Mouse (Mus musculus): ENCODE results near the gene Exosc7.

Exosc7 gene

DNA sequence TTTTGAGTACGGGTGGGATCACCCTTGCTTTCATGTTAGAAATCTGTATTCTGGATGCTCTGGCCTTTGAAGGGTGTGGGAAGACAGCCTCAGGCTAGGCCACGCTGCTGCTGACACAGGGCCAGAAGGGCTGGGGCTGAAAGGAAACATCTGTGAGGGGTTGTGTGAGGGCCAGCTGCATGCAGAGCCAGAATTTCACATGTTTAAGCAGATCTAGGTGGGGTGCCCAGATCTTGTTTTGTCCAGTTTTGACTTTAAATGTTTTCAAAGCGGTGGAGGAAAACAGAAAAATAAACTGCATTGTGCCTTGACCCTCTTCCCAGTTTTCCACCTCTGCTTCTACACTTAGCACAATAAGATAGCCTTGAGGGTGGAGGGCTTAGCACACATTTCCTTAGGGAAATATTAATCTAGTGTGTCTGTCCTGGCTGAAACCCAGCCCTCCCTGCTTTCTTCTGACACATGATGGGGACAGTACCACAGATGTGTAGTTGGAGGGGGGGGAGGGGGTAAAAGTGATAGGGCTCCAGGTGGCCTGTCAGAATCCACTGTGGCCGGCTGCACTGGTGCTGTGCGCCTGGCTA, 26.0 kb downstream of the Exosc7 start:
- DNase-seq (ENCODE audit: low spot score) = peak; percentile 71

DNA sequence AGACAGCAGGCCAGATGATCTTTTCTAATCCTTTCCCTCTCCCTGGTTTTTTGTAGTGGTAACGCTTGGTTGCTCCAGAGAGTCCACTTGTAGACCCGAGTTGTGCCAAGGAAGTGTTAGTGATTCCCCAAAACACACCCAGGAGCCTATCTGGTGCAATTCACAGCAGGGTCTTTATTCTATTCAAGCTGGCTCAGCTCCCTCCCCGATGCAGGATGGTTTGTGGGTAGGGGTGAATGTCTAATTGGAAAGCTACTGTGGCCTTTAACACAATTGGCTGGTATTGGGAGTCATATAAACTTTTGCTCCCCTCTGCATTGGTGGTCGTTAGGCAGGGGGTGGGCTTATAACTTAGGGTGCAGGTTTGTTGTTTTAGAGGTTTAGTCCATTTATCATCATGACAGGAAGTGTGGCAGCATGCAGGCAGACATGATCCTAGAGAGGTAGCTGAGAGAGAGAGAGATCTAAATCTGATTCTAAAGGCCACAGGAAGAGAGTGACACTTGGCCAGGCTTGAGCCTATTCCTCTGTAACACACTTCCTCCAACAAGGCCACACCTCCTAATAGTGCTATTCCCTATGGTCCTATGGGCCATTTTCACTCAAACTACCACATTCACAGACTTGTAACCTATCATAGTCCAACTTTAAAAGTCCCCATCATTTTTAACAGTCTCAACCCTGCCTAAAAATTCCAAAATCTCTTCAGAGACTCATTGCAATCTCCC, 27.0 kb downstream of the Exosc7 start:
- DNase-seq (ENCODE audit: low spot score) = no peak

DNA sequence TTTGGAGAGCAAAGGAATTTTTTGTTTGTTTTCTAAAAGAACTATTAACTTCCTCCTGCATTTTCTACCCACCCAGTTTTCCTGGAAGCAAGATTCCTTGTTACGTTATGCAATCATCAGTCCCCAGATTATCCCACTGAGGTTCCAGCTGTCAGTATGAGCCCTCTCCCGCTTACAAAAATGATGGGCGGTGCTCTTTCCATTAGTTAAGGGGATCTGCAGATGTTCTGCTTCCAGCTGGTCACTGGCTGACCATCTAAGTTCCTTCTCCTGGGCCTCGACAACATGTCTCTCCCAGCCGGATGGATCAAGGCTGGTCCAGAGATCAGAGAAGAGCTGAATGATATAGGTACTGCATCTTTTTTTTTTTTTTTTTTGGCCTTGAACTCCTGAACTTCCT, 35.4 kb downstream of the Exosc7 start:
- peak; percentile 61 for DNase-seq (ENCODE audit: low spot score)

DNA sequence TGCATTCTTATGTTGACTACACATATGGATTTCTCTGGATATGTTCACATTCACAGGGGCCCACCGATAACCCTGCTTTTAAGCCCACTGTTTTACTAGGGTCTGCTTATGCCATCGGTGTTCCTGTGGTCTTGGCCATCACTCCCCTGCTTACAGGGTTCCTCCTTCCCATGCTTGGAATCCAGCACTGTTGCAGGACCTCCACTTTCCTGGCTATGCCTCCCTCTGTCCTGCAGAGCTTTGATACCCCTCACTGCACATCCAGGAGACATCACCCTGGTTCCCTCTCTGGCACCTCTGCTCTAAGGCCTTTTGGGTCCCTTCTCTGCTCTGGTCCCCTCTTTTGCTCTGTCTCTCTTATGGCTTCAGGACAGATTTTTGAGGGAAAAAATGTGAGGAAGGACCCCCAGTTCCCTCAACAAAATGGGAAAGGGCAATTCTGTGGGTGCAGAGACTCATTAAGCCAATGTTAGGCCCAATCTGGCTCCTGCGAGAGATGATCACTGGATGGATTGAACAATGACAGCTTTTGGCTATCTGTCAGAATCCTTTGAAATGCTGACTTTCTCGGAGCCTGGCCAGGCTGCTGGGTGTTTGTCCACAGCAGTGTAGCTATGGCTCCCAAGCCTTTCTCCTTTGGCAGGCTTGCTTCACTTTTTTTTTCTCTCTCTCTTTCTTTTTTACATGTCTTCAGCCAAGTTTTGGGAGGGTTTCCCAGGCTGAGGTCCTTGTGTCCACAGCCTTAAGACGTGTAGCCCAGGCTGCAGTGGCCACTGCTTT, 37.4 kb downstream of the Exosc7 start, which contains the start of gene Clec3b:
Gene Clec3b (plus strand): TSS at position 706 of the 780 bp plus-strand sequence.
- DNase-seq (ENCODE audit: low spot score) = peak; percentile 64

DNA sequence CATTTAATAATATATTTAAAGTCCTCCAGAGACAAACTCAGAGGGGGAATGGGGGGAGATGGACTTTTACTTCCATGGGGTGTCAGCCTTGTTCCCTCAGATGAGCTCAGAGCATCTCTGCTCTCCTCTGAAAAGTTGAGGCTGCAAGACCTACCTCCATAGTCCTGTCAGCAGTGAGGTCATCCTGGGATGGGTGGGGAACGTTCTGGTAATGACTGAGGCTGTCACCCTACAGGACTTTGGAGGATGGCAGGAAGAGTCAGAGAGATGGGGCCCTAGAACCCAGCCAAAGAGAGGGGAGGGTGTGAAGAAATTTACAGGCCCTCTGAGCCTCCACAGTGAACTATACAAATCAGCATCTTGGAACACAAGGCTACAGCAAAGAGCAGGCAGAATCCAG, 38.5 kb downstream of the Exosc7 start:
- DNase-seq (ENCODE audit: low spot score) = no peak

DNA sequence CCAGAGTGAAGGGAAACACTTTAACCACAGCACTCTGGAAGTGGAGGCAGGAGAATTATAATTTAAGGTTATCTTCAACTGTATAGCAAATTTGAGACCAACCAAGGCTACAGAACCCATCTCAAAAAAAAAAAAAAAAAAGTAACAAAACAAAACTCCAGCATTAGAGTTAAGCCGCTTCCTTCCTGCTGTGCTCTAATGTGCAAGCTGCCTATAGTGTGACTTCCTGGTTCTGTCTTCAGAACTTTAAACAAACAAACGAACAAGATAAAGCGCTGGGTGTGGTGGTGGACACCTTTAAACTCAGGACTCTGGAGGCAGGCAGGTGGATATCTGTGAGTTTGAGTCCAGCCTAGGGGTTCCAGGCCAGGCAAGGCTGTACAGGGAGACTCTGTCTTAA, 39.0 kb downstream of the Exosc7 start:
- DNase-seq (ENCODE audit: low spot score) = no peak

DNA sequence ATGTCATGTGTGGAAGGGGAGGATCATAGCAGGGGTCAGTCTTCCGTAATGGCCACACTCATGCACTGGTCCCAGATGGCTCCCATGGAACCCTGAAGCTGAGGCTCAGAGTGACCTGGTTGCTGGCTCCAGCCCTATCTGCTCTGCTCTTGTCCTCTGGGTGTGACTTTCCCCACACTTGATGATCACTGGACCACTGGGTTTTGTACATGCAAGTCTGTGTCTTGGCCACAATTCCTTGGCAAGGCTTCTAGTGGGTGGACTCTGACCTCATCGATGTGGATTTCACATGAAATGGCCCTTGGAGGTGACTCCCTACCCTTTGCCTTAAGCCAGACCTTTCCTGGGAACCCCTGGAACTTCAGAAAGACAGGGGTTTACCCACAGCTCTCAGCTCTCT, 40.1 kb downstream of the Exosc7 start:
- no peak for DNase-seq (ENCODE audit: low spot score)

DNA sequence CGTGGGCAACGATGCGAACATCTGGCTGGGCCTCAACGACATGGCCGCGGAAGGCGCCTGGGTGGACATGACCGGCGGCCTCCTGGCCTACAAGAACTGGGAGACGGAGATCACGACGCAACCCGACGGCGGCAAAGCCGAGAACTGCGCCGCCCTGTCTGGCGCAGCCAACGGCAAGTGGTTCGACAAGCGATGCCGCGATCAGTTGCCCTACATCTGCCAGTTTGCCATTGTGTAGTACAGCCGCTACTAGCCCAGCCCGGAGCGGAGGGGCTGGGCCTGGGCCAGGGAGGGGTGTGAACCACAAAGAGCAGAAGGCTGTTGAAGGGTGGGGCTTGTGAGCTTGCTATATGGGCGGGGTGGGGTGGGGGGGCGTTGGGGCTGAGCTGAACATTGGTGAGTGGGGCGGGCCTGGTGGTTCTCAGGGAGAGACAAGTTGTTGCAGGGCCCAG, 43.9 kb downstream of the Exosc7 start:
- peak; percentile 70 for DNase-seq (ENCODE audit: low spot score)

DNA sequence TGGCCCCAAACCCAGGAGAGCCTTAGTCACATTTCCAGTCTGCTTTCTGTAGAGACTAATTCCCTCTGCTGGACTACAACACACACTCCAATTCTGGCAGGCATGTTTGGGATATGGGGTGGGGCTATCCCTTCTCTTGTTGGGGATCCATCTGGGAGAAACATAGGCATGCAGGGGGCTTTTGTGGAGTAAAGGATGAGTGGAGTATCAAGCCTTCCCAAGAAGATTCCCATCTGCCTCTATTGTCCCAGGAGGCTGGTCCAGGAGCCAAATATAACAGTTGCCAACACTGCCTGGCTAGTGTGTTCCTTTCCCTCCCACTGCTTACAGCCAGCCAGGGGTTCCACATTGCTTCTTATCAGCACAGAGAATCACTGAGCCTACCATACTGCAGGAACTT, 44.7 kb downstream of the Exosc7 start:
- no peak for DNase-seq (ENCODE audit: low spot score)

DNA sequence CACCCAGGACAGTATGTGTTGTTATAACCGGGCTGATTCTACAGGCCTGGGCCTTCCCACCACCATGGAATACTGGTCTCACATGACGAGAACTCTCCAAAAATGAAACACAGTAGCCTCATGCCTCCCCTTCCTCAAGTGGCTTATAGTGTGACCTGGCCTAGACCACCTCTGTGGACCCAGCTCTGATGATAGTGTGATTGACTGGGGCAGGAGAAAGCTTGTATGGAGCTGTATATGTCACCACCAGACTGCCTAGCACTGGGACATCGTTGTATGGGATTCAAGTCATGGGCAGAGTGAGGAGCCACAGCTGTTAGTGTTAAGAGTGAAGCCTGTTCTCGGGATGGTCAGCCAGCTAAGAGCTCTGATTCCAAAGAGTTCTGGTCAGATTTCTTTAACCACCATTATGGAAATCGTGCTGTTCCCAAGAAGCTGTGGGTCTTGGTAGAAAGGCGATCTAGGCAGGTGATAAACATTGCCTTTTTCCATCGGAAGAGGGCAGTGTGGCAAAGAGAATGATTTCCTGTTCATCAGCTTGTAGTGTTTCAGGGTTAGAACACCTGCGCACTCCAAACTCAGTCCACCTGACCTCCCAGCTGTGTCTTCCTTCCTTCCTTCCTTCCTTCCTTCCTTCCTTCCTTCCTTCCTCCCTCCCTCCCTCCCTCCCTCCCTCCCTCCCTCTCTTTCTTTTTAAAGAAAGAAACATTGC, 45.3 kb downstream of the Exosc7 start:
- DNase-seq (ENCODE audit: low spot score) = peak; percentile 37

DNA sequence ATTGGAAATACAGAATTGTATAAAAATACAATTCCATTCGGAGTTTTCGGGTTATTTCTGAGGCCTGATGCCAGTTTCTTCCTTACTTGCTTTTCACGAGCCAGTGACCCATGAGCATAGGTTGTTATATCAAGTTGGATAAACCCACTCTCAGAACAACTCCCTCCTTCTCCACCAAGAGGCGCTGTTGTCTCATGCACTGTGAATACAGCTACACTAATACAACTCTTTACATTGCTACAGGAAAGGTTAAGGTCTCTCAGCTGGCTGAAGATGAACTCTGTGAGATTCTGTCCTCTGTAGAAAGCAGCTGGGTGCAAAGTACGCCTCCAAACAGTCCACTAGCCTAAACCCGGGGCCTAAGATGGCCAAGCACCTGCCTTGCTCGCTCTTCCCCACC, 46.3 kb downstream of the Exosc7 start:
- DNase-seq (ENCODE audit: low spot score) = peak; percentile 75

DNA sequence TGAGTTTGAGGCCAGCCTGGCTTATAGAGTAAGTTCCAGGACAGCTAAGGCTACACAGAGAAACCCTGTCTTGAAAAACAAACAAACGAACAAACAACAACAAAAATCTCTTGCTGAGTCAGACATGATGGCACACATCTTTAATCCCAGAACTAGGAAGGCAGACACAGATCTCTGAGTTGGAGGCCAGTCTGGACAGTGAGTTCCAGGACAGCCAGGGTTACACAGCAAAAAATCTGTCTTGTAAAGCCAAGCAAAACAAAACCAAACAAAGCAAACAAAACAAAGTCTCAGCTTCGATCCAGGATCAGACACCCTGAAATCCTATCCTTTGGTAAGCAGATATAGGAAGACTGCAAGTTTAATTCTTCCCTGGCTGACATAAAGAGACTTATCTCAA, 48.8 kb downstream of the Exosc7 start:
- no peak for DNase-seq (ENCODE audit: low spot score)

DNA sequence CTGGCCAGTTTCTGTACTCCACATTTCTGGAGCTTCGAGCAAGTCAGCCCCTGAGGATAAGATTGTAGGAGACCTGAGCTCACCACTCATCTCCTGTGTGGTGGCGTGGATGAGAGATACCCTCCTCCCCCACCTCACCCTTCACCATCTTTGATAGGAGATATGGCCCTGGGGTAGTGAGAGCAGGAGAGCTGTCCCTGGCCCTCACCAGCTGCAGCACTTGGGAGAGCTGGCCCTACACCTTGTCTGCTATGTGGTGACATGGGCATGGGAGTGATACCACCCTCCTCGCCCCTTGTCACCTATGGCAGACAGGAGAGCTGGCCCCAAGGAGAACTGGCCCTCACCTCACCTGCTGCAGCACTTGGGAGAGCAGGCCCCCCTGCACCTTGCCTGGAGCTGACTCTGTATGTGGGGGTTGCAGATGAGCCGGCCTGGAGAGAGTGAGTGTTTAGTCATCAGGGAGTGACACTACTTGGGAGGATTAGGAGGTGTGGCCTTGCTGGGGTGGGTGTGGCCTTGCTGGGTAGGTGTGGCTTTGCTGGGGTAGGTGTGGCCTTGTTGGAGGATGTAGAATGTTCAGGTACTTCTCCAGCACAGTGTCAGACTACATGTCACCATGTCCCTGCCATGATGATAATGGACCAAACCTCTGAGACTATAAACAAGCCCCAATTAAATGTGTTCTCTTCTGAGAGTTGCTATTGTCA, 50.1 kb downstream of the Exosc7 start:
- no peak for DNase-seq (ENCODE audit: low spot score)

DNA sequence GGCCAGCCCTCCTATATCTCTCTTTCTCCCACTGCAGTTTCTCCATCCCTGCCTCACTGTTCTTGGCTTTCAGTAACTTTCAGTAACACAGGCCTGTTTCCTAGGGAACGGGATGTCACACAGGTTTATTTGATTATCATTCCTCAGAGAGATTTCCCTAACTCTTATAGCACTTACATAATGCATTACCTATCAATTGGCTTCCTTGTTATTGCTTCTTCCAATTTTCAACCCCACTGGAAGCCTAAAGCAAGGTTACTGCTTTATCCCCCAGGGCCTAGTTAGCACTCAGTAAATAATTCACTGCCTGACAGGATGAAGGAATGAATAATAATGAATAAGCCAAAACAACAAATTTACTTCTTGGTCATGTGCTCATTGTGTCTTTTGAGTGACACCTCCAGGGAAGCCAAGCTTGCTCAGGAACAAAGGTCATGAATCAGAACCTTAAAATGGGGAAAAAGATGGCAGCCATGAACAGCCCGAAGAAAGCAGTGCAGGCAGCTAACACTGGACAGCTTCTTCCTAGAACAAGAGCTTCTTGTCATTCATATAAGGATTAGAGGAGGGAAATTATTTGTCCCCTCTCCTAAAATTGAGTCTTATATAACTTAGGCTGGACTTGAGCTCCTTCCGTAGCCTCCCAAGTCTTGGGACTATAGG, 52.9 kb downstream of the Exosc7 start:
- DNase-seq (ENCODE audit: low spot score) = no peak

DNA sequence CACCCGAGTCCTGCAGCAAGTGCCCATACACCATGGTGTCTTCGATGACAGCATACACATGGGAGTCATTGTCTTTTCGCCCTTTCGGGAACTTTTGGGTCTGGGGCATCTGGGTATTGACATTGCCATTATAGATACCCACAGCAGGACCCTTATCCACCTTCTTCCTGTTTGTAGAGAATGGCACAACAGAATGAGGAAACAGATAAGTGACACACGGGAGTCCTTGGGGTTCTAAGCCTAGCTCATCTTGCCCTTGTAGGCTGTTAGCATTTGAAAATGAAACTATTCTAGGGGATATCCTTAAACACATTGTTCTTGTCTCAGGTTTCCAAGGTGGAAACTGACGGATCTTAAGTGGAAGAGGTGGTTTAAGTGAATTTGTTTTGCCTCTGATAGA, 60.7 kb downstream of the Exosc7 start:
- no peak for DNase-seq (ENCODE audit: low spot score)

DNA sequence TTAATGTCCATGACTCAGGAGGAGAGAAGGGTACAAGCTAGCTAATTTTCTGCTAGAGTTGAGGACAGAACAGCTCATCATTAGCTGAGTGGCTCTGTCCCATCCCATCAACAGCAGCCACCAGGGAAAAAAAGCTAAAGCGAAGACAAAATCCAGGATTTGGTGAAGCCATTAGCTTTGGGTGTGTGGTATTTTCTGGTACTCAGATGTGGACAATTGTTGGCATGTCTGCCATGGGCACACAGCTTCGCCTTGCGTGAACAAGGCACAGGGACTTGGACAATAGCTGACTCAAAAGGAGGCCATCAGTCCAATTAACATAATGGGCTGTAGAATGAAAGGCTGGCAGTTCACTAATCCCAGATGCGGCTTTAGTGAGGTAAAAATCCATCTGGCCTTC, 61.3 kb downstream of the Exosc7 start:
- no peak for DNase-seq (ENCODE audit: low spot score)

DNA sequence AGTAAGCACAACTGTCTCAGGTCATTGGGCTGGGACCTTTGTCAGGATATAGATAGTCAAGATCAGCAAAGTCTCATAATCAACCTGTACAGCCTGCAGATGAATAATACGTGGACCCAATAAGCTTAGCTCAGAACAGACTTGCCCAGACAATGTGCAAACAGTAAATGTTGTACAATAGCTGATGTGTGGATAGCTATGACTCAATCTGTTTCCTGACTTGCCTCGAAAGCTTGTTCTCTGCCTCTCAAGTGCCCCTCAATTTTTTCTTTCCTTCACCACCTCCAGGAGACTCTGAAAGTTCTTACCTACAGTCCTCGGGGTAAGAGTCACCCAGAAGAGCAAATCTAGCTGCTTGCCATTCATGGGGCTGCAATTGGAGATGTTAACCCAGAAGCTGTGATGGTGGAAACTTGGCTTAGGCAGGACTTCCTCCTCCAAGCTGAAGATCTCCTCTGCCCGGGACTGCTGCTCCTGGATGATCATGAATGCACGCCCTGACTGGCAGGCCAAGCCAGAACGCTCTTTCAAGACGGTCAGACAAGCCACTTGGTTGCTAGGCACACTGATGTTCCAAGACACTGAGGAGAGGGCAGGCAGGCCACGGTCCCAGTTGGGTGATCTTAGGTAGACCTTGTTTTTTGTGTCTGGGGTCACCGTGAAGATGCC, 64.5 kb downstream of the Exosc7 start:
- DNase-seq (ENCODE audit: low spot score) = no peak

DNA sequence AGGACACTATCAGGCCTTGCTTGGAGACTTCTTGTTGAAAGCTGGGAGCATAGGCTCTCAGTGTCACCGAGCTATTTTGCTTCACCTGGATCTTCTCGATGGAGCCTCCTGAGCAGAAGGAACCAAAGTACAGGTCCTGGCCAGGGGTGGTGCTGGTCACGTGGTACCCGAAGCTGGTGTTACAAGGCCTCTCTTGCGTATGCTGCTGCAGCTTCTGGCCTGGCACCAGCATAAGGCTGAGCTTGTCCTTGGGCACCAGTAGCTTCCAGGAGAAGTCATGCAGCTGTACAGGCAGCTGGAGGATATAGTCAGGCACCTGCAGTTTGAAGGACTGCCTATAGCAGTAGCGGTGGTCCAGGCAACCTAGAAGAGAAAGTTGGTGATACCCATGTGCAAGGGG, 67.0 kb downstream of the Exosc7 start:
- no peak for DNase-seq (ENCODE audit: low spot score)

DNA sequence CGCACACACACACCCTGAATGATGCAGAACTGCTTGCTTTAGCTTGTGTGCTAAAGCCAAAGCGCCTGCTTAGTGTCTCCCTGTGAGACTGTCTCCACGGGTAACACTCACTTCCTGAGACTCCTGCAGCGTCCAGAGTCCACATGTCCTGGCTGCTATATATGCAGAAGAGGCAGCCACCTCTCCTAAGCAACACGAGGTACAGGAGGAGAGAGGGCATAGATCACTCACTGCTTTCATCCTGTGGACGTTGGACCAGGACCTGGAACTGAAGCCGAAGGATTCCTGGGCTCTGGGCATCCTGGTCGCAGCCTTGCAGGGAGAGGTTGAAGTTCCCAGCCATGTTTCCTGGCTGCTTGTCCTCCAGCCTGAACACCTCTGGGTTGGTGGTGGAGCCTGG, 70.2 kb downstream of the Exosc7 start:
- no peak for DNase-seq (ENCODE audit: low spot score)

DNA sequence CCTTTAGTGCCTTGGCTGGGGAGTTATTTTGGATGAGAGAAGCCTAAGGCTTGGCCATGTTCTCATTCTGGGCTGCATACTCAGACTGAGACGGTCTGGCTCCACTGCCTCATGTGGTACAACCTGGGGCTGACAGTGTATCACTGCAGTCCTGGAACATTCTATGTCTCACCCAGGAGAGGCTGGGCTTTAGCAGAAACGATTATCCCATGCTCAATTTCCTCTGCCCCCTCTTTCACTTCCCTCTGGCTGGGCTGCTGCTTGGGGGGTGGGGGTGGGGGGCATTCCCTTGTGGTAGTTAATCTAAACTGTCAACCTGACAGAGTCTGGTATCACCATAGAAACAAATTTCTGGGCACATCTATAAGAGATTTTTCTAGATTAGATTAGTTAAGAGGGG, 72.5 kb downstream of the Exosc7 start:
- no peak for DNase-seq (ENCODE audit: low spot score)

Measured in lung, postnatal 25 days (tissue).